Mouse (Mus musculus): ENCODE data around the gene Zbtb20.

GRCm38 (mm10) chr16:43578351-43578750 is 702.7 kb downstream of the Zbtb20 start:
- TF ChIP-seq CTCF (IDR thresholded peaks at IDR 0.05; ENCODE audit: control insufficient read depth, insufficient read depth, insufficient read length) (no peak), USF1 (IDR thresholded peaks at IDR 0.05; ENCODE audit: low read depth) (no peak), MAX (IDR thresholded peaks at IDR 0.05) (no peak), MYOG (IDR thresholded peaks at IDR 0.05; ENCODE audit: control insufficient read depth, extremely low read depth, insufficient read length) (no peak), CEBPB (IDR thresholded peaks at IDR 0.05; ENCODE audit: low read depth) (no peak), MYOD1 (IDR thresholded peaks at IDR 0.05; ENCODE audit: control insufficient read depth, insufficient read length, low read depth) (no peak), FOSL1 (IDR thresholded peaks at IDR 0.05; ENCODE audit: insufficient read depth, low read length, poor library complexity, severe bottlenecking) (no peak)

All from C2C12 (cell line).